Mouse (Mus musculus) brain, adult 10 weeks (tissue): ENCODE data around the gene Paf1. TPM values are rescaled to one million over a fixed set of nuclear protein-coding genes. Genes with fewer than 3 reads are reported as not detected.

Experiments used
- polyA plus RNA-seq: library from polyadenylated mRNA; stranded (reverse); fragments of 350-450 nt; fragmentation: Illumina TruSeq; extraction: RNeasy Lipid Tissue Mini Kit (QIAGEN cat#74804); gene quantifications from one replicate; pipeline ENCODE4 v1.2.3, GENCODE M21; 2015; ENCODE audit warnings: low read depth, low replicate concordance

The Paf1 gene
- polyA plus RNA-seq: 102 TPM

DNA sequence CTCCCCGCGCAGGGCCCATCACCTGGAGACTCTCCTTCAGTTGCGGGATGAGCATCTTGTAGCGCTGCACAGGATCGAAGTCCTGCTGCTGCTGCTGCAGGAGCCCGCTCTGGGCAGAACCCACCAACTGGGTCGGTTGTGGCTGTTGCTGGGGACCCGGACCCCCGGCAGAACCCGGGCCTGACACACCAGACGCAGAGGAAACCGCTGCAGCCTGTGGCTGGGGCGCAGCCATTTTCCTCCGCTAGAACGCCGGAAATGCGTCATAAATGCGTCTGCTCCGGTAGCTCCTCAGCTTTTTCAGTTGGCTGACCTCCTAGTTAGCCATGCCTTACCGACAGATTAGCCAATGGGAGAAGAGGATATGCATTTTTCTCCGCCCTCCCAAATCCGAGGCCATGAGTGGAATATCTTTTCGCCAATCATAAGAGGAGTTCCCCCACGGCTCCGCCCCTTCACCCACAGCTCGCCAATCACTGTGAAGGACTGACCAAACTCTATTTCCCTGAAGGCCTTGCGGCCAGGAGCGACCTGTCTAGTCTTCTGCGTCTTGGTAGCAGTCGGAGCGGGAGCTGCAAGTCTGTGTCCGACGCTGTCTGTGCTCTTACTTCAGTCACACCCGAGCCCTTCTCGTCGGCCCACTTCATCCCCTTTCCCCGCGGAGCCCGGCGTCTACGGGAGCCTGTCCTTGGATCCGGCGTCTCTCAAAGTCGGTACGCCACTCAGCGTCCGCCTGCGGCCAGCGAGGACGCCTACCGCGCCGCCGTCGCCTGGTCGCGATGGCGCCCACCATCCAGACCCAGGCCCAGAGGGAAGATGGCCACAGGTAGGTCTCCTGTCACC is at the start of gene Paf1, which contains the start of gene Med29:
Gene Paf1, plus strand, starts transcription at position 523 of the 843 bp plus-strand sequence.
Gene Med29, minus strand, starts transcription at position 280 of the 843 bp plus-strand sequence.

GRCm38 (mm10) chr7:28350155-28350883 is 42.4 kb upstream of the Paf1 start, which contains the start of gene Rps16:
Rps16 (plus strand) TSS chr7:28350652.

GRCm38 (mm10) chr7:28372251-28373108 is 20.3 kb upstream of the Paf1 start, which contains the start of gene Plekhg2:
Plekhg2 (minus strand) TSS chr7:28372599.

GRCm38 (mm10) chr7:28380237-28381016 is 12.3 kb upstream of the Paf1 start, which contains the start of gene Zfp36:
Zfp36 (minus strand) TSS chr7:28380253.

DNA sequence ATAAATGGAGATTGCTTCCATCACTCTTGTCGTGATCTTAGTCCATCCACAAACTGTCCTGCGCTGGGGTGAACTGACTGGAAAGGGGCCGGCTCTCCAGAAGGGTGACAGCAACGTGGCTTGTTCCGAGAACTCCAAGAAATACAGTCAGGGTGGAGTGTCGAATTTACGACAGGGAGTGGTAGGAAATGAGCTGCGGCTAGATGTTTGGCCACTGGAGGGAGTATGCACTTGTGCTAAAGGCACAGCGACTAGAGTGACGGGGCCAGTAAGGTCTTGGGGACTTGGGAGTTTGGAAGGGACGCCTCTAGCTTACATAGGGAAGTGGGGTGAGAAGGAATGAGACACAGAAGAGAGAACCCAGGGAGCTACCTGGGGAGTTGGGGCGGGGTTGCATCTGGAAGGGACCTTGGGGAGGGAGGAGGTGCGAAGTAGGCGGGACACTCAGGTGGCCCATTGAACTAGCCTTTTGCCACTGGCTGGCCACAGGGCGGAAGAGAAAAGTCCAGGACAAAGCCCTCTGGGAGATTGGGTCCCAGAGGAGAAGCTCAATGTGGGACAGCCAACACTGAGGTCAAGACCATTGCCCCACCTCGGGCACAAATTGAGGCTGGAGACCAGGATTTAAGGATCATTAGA is 44.3 kb downstream of the Paf1 start, which contains the start of gene Gmfg:
Gene Gmfg, plus strand, starts transcription at position 516 of the 639 bp plus-strand sequence.

Other genes with a start within 250 kb of the Paf1 start
- gene Fbl, start 223.2 kb upstream of the Paf1 start, polyA plus RNA-seq: 60.8 TPM
- 17.0 TPM for gene Dyrk1b, start 213.5 kb upstream of the Paf1 start, polyA plus RNA-seq
- 47.8 TPM for gene Eid2, start 125.1 kb upstream of the Paf1 start, polyA plus RNA-seq
- 25.0 TPM for gene Eid2b, start 115.2 kb upstream of the Paf1 start, polyA plus RNA-seq
- 0.74 TPM for gene Selenov, start 101.8 kb upstream of the Paf1 start, polyA plus RNA-seq
- gene Dll3, start 90.7 kb upstream of the Paf1 start, polyA plus RNA-seq: 1.0 TPM
- gene Timm50, start 80.9 kb upstream of the Paf1 start, polyA plus RNA-seq: 48.9 TPM
- gene Supt5, start 54.2 kb upstream of the Paf1 start, polyA plus RNA-seq: 94.6 TPM
- gene Rps16, start 42.3 kb upstream of the Paf1 start, polyA plus RNA-seq: 704 TPM
- gene Plekhg2, start 20.4 kb upstream of the Paf1 start, polyA plus RNA-seq: 4.3 TPM
- gene Zfp36, start 12.7 kb upstream of the Paf1 start, polyA plus RNA-seq: 2.7 TPM
- 31.3 TPM for gene Med29, start 243 bp upstream of the Paf1 start, polyA plus RNA-seq
- 4.6 TPM for gene Gmfg, start 44.5 kb downstream of the Paf1 start, polyA plus RNA-seq
- 38.2 TPM for gene Lrfn1, start 59.0 kb downstream of the Paf1 start, polyA plus RNA-seq
- not detected for gene Ifnl2, start 117.5 kb downstream of the Paf1 start, polyA plus RNA-seq
- gene Ifnl3, start 129.9 kb downstream of the Paf1 start, polyA plus RNA-seq: not detected
- not detected for gene Sycn, start 147.9 kb downstream of the Paf1 start, polyA plus RNA-seq
- gene Nccrp1, start 154.3 kb downstream of the Paf1 start, polyA plus RNA-seq: not detected
- 37.9 TPM for gene Samd4b, start 205.2 kb downstream of the Paf1 start, polyA plus RNA-seq
- 6.6 TPM for gene Pak4, start 205.2 kb downstream of the Paf1 start, polyA plus RNA-seq
- gene Acp7, start 238.4 kb downstream of the Paf1 start, polyA plus RNA-seq: 1.3 TPM